Mouse (Mus musculus): ENCODE measurements at regions not wholly inside any gene's neighbourhood (a gene's known extent, or its start where the extent isn't known, plus 50 kb on each side); places are given as distances from the start of the nearest gene placed in this dataset.

DNA sequence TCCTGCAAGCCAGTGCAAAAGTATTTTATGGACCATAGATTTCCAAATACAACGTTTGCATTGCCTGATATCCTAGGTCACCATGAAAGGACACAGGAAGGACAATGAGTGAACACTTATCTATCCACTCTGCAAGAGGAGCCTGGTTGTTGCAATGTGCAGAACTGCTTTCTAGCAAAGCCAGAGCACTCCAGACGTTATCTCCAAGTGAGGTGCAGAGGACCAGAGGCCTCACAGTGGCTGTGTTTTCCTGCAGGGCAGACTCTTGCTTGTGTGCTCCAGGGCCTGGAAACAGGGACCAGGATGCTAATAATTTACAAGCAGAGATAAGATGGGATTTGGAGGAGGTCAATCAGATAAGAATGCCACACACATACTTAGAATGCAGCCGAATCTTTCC is 226.0 kb upstream of the Spdye4c start:
- no peak for ATAC-seq (replicated peaks; ENCODE audit: low read depth, poor library complexity, severe bottlenecking)

DNA sequence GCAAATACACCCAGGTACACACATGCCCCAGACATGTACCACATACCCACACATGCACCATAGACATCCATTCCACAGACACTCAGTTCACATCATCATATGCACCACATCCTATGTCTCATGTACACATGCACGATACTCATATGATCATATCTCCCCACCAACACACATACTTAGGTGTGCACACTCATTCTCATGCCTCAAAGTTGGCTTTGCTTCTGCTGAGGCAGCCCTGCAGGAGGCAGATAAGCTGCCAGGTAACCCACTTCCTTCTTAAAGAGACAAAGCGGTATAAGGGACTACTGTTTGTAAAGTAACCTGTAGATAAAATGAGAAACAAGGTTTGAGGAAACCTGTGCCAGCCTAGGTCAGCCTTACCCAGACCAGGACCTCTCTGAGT is 225.2 kb upstream of the Spdye4c start:
- 0 out of 2 replicates have a peak, but pooled peaks have one; percentile 15 for ATAC-seq (replicated peaks; ENCODE audit: low read depth, poor library complexity, severe bottlenecking)

DNA sequence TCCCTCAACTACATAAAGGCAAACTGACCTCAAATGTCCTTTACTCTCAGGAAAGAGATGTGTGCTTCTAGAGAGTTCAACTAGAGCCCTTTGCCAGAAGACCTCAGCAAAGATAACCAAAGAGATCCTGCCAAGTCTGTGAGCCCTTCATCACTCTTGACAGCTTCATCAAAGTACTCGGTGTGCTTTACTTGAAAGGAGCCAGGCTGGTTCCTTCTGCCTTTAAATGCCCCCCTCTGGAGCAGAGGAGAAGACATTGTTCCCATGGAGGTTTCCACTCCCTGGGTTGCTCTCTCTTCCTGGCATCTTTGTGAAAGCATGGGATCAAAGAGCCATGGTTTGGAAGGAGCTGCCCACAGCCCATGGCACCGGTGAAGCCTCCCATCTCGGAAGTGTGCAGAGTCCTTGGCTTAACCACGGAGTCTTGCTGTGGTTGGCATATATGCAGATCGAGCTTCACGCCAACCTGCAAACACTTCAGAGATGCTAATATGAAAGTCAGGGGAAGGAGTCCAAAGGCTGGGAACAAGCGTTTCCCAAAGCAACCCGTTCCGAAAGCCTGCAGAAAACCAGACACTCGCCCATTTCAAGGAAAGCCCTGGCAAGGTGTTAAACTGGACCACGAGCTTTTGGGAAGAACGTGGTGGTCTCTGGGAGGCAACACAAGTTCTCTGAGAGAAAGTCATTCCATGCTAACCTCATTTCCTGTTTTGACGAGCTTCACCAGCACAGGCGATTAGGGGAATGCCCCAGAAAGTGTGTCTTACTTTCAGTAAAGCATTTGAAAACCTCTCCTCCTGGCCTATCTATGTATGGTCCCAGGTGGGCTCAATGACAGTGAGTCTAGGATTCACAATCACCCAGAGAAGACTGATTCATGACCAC is 223.5 kb upstream of the Spdye4c start:
- ATAC-seq (replicated peaks; ENCODE audit: low read depth, poor library complexity, severe bottlenecking): no peak

DNA sequence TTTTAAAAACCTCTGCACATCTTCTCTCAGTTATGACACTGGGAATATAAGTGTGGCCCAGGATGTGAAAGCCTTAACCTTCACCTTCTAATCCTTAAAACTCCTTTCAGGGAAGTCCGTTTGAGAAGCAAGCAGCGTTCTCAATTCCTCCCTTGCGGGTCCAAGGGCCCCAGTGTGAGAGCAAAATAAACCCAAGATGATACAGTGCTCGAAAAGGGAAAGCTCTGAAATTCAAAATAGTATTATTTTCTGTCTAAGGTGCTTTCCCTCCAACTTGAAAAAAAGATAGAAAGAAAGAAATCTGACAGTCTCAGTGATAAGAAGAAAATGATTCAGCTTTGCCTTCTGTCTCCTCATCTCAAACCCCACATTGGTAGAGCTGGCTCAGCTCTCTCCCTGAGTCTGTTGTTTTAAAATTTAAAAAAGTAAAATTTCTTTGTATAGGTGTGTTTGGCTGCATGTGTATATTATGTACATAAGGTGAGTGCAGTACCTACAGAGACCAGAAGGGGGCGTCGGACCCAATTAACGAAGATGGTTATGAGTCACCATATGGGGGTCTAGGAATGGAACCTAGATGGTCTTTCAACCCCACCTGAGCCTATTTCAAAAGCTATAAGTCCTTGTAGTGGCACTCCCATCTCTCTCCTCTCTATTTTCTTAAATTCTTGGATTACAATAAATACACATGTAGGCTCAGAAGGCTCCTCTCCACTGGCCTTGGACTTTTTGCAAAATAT is 222.3 kb upstream of the Spdye4c start:
- no peak for ATAC-seq (replicated peaks; ENCODE audit: low read depth, poor library complexity, severe bottlenecking)

DNA sequence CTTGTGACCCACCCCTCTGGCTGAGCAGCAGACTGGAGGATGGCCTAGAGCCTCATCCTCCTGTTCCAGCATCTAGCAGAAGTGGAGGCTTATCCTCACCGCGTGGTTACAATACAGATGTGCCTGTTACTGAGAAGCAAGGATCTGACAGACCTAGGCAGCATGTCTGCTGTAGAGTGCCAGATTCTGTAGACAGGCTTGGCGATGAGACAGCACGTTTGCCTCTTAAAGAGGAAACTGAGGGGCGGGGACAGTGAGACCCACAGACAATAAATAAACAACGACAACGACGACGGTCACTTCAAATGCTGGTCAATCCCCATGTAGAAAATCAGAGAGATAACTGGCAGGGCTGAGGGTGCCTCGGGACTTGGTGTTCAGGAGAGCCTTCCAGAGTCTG is 220.2 kb upstream of the Spdye4c start:
- no peak for ATAC-seq (replicated peaks; ENCODE audit: low read depth, poor library complexity, severe bottlenecking)

DNA sequence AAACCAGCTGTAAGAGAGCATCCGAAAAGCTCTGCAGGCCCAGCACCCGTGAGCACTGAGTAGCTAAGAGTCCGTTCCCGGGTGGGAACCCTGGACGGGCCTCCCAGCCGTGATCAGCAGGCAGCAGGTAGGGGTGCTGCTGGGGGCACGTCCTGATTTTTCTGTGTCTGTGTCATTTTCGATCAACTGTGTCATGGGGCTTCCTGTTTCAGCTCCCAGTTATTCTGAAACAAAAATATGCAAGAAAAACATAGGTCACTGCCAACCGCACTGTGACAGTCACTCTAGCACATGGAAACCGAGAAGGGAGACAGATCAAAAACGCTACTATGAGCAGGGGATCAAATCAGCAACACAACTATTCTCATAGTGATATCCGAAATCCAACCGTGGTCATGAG is 218.8 kb upstream of the Spdye4c start:
- no peak for ATAC-seq (replicated peaks; ENCODE audit: low read depth, poor library complexity, severe bottlenecking)

DNA sequence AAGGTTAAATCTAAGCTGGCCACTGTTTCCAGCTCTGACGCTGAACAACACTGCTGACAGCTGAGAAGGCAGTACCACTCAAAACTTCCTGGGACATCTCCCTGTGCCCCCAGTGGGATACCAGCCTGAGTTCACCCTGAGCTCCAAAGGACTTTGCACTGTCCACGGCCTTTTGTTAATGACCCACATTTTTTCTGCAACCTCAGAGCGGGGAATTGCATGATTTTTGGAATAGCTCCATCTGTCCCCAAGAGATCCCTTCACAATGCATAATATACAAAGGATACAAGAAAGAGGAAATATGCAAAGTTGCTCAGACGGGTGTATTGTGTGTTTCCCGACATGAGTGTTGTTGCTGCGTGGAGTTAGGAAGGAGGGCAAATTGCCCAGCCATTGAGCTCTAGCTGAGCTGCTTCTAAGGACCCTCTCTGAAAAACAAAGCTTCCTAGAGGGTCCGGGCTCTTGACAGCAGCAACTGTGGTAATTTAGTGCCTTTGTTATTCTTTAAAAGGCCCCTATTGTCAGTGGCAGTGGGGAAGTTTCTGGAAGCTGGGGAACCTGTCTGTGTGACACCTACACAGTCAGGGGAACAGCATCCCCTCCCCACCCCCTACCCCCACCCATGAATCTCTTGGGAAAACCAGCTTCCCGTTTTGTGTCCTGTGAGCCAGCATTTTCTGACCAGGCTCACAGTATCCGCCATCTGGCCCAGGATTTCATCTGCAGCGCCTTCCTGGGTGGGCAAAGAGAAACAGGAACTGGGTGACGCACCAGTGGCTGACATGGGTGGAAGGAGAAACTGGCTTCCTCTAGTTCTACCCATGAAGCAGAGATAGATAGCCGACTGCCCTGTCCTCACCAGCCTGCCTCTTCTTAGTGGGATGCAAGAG is 217.4 kb upstream of the Spdye4c start:
- peak; percentile 66 for ATAC-seq (replicated peaks; ENCODE audit: low read depth, poor library complexity, severe bottlenecking)

DNA sequence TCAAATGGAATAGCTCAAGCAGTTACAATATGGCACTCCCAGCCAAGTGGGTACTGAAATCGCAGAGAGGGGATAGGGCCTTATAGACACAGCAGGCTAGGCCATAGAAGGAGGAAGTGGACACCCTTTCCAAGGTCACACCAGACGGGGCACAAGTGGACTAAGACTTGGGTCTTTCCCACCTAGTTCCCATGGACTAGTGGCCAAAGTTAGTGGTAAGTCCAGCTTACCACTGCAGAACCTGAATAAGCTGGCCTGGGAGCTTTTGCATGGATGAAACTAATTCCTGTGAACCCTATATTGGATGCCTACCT is 216.8 kb upstream of the Spdye4c start:
- no peak for ATAC-seq (replicated peaks; ENCODE audit: low read depth, poor library complexity, severe bottlenecking)

DNA sequence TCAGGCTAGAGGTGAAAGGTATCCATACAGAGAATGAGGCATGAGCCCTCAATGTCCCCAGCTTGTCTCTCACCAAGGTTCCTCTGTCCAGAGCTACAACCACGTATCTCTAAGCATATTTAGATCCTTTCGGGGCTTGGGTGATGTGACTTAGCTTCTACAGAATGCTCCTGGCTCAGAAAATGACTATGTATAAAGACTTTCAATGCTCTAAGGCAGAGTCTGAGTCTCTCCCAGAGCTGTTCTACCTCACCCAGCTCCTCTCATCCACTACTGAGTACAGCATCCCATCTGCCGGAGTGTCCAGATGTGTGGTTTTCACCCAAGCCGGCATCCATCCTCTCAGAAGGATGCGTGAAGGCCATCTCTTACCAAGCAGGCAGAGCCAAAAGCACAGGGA is 216.1 kb upstream of the Spdye4c start:
- no peak for ATAC-seq (replicated peaks; ENCODE audit: low read depth, poor library complexity, severe bottlenecking)

DNA sequence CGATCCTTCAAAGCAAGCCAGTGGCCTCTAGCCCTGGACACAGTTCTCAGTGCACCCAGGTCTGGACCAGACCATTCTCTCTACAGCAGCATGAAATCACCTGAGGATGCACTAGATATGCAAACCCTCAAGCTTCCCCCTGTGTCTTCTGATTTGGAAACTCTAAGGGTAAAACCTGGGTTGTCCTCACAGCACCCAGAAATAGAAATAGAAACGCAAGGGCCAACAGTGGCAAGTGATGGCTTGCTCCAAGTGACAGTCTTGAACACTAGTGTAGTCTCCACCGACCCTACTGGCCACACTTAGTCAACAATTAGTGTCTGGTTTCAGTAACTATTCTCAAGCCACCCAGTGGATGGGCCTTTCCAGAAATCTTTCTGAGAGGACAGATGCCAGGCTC is 215.2 kb upstream of the Spdye4c start:
- no peak for ATAC-seq (replicated peaks; ENCODE audit: low read depth, poor library complexity, severe bottlenecking)

DNA sequence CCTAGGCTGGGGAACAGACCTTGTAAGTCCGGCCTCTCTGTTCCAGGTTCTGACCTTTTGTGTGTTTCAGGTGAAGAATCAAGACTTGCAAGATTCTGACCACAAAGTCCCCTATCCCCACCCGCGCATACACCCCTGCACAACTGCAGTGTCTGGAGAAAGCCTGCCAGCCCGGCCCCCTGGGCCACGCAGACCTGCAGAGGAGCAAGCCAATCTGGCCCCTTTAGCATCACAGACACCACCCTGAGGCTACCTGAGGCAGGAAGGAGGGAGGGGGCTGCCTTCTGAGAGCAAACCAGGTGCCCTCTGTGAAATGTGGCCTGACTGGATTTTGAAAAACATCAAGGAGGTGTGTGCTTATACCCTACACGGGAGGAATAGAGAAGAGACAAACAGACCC is 213.8 kb upstream of the Spdye4c start:
- ATAC-seq (replicated peaks; ENCODE audit: low read depth, poor library complexity, severe bottlenecking): no peak

DNA sequence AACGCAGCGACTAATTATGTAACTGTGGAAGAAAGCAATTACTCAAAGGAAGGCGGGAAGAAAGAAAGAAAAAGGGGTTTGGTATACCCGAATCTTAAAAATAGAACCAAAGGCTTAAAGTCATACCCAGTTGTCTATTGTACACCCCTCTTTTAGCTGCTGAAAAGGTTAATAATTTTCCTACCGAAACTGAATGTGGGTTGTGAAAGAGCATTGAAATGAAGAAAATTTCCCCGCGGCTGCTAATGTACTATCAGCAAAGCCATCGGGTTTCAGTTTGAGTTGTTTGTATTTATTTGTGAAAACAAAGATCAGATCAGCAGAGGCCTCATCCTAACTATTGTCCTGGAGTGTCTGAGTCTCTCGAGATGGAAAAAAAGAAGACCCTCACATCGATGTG is 213.3 kb upstream of the Spdye4c start:
- ATAC-seq (replicated peaks; ENCODE audit: low read depth, poor library complexity, severe bottlenecking): no peak

DNA sequence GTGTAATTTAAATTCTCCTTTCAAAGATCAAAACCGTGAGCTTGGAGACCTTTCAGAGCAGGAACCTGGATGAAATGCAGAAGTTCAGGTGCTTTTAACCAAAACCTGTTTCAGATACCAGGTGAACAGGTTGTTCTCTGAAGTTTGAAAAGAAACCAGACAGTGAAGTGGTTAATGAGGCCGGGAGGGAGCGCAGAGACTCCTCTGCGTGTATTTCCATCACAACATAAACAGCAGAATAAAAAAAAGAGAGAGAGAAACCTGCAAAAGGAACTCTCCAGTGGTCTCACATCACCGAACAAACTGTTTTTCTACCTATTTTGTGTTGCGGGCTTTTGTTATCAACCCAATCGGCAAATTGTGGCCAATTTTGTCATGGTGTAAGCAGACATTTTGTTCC is 212.6 kb upstream of the Spdye4c start:
- no peak for ATAC-seq (replicated peaks; ENCODE audit: low read depth, poor library complexity, severe bottlenecking)

DNA sequence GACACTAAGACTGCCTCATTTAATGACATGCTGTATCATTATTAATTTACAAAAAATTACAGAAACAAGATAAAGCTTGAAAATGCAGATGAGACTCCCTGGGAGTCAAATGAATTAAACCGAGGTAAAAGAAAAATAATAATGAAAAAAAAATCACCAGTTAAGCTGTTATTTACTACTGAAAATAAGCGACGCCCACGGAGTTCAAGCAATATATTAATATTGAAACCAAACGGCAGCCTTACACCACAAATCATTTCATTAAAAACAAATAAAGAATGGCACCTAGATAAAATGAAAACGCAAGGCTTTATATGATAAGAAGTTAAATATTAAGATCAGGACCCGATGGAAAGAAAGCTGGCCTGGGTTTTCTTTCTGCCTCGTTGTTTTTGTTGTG is 211.9 kb upstream of the Spdye4c start:
- ATAC-seq (replicated peaks; ENCODE audit: low read depth, poor library complexity, severe bottlenecking): no peak

DNA sequence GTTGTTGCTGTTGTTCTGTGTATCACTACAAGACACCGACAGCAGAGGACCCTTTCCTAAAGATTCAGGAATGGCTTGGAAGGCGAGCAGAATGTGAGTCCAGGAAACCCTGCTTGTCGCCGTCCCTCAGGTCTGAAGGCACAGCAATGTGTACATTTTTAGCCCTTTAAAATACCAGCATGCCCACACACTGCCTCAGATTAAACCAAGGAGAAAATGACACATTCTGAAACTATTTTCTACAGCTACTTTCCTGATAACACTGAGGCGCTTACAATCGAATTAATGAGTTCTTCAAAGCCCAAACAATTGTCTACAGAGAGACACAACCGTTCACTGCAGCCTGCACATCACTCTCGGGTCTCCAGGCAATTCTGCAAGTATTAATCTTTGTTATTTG is 211.5 kb upstream of the Spdye4c start:
- no peak for ATAC-seq (replicated peaks; ENCODE audit: low read depth, poor library complexity, severe bottlenecking)

DNA sequence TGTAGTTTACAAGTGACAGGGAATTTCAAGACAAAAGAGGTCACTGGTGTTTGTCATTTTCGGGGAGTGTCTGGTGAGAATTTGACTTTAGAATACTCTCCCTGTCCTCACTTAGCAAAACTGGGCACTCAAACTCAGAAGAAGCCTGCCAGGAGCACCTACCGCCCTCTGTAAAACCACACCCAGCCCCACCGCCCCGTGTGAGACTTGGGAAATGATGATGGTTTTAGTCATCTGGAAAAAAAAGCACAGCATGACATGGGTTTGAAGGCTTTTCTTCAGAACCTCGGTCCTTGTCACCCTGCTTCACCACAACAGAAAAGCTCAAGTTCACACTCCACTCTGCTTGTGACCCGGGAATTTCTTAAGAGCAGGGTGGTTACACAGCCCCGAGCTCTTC is 210.4 kb upstream of the Spdye4c start:
- ATAC-seq (replicated peaks; ENCODE audit: low read depth, poor library complexity, severe bottlenecking): no peak

DNA sequence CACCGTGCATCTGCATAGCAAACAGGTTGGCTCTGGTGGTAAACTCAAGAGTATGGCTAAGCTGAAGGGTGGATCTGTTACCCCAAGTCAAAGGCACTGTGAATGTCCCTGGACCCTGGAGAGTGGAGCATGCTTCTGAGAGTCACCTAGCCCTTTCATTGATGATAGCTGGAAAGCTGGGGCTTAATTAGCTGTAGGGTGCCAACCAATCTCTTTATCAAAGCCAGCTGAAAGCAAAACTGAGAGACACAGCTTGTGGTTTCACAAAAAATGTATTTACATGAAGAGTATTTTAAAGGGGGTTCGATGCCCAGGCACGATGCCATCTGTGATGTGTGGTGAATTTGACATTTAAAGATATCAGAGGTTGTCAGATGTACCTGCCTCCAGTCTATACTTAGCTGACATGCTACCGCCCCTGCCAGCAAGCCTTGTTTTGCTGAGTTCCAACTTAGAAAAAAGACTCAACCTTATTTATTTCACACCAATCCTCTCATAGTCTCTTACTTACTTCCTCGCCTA is 209.3 kb upstream of the Spdye4c start:
- ATAC-seq (replicated peaks; ENCODE audit: low read depth, poor library complexity, severe bottlenecking): no peak

DNA sequence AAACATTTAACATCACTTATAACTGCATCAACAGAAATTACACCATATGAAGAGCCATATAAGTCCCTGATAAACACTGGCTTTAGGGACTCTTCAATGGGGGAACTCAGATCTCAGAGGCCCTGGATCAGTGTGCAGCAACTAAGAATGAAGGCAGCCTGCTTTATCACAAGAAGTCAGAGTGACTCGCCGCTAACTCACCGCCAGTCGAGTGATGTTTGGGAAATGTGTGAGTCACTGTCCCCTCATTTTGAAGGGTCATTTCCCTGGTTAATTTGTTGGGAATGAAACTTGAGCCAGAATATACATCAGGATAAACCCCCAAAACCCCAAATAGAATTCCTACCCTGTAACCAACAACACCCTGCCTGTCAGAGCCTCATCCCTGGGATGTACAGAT is 208.5 kb upstream of the Spdye4c start:
- ATAC-seq (replicated peaks; ENCODE audit: low read depth, poor library complexity, severe bottlenecking): no peak

DNA sequence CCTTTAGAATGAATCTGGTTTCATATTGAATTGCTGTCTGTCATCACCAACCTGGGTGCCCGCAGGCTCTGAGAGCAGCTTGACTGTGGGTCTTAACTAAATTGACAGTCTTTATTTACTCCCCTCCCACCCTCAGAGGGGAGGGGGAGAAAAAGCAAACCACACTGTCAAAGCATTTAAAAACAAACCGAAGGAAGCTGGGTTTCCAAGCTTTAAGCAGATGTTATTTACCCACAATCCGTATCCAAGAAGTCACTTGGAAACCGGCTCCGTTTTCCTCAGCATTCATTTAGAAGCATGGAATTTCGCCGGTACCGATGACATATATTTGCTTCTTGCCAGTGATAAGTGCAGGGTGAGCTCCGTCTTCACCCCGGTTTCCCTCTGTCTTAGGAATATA is 206.4 kb upstream of the Spdye4c start:
- ATAC-seq (replicated peaks; ENCODE audit: low read depth, poor library complexity, severe bottlenecking): no peak

DNA sequence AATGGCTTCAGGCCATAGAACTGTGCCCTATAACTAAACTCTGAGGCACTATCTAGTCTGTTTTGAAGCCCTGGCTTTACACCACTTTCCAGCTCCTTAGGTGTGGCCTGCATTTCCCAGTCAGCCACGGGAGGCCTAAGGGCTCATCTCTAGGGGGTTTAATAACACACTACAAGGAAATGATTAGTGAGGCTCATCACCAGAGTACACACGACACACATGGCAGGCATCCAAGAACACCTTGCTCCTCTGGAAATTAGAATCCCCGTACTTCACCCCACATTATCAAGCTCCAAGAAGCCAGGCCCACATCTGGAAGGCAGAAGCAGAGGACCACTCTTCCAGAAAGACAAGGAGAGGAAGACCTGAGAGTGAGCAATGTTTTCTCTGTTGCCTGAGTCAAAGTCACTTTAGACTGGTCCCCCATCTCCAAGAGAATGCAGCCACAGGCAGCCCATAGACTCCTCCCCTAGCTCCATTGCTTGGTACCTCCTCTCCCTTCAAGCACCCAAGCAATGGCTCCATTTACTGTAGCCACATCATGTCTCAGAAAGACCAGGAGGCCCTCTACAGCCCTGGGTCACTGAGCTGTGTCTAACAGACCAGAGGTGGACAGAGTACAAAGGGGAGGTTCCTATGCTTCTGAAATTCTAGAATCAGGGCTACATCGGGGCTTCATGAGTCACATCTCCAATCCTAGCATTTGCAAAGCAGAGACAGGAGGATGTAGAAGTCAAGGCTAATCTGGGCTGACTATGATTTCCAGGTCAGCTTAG is 204.0 kb upstream of the Spdye4c start:
- no peak for ATAC-seq (replicated peaks; ENCODE audit: low read depth, poor library complexity, severe bottlenecking)
